Mouse (Mus musculus) midbrain, embryonic 13.5 days (tissue): ENCODE data around the gene Fpr-rs6. TPM values are rescaled to one million over a fixed set of nuclear protein-coding genes. Genes with fewer than 3 reads are reported as not detected.

Source experiments
- ATAC-seq: fragments of 200-750 bp; cut with Nextera tagmentation; 2 replicates; pipeline ENCODE4 v1.8.0; 2017; ENCODE audit warnings: mild to moderate bottlenecking, moderate TSS enrichment, moderate library complexity
- H3K27ac ChIP-seq: fragments of 300-500 bp; sonication (generic); 2 replicates; pipeline ENCODE4 v1.5.1; 2015; ENCODE audit warnings: inconsistent platforms, mild to moderate bottlenecking, moderate library complexity
- H3K27me3 ChIP-seq: fragments of 300-500 bp; sonication (generic); 2 replicates; pipeline ENCODE4 v1.6.1; 2015; ENCODE audit warnings: mild to moderate bottlenecking, inconsistent platforms
- H3K36me3 ChIP-seq: fragments of 300-500 bp; sonication (generic); 2 replicates; pipeline ENCODE4 v1.6.1; 2015; ENCODE audit warnings: mild to moderate bottlenecking, inconsistent platforms
- H3K4me1 ChIP-seq: fragments of 300-500 bp; sonication (generic); replicated peaks from 2 replicates; pipeline ENCODE4 v1.6.1; 2015; ENCODE audit warnings: inconsistent platforms
- H3K4me2 ChIP-seq: fragments of 300-500 bp; sonication (generic); replicated peaks from 2 replicates; pipeline ENCODE4 v1.6.1; 2015; ENCODE audit warnings: moderate library complexity, mild to moderate bottlenecking, inconsistent platforms
- H3K4me3 ChIP-seq: fragments of 300-500 bp; sonication (generic); replicated peaks from 2 replicates; pipeline ENCODE4 v1.5.1; 2015; ENCODE audit warnings: mild to moderate bottlenecking, inconsistent platforms
- H3K9ac ChIP-seq: fragments of 300-500 bp; sonication (generic); replicated peaks from 2 replicates; pipeline ENCODE4 v1.6.1; 2015; ENCODE audit warnings: mild to moderate bottlenecking, inconsistent platforms
- H3K9me3 ChIP-seq: fragments of 300-500 bp; sonication (generic); 2 replicates; pipeline ENCODE4 v1.6.1; 2016; ENCODE audit warnings: mild to moderate bottlenecking, inconsistent platforms
- polyA plus RNA-seq: library from polyadenylated mRNA; unstranded; fragments of >200 nt; fragmentation: Nextera tagmentation; extraction: Ambion mirVana; gene quantifications from 2 replicates; pipeline ENCODE4 v1.2.1, GENCODE M21; 2015

The Fpr-rs6 gene
- polyA plus RNA-seq = not detected in 2 replicates

DNA sequence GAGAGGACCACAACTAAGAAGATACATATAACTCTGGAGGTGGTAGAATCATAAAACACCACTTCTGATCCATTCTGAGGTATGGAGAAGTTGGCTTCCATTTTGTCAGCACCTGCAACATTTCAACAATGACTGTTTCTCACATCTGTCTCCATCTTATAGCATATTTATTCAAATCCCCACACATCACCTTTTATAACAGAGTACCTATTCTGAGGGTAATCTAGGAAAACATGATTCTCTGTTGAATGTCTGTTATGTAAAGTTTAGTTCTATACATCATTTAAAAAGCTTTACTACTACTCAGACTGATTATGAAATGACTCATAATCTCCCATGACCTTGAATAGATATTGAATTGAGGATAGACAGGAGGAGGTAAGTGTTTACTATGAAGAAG is at the start of gene Fpr-rs6:
Gene Fpr-rs6, minus strand, starts transcription at position 101 of the 400 bp plus-strand sequence.
- ATAC-seq = no peak
- H3K36me3 ChIP-seq = no peaks in the 10 kb centered on the region
- H3K4me1 ChIP-seq = no peaks in the 10 kb centered on the region
- H3K9ac ChIP-seq = no peak within 1 kb of the TSS
- H3K9me3 ChIP-seq = peaks cover 4% of the 10 kb centered on the region
- no peak within 1 kb of the TSS for H3K27ac ChIP-seq
- H3K4me3 ChIP-seq = no peak within 1 kb of the TSS
- H3K27me3 ChIP-seq = no peaks in the 10 kb centered on the region
- H3K4me2 ChIP-seq = no peak within 1 kb of the TSS

Other genes starting within 250 kb of the Fpr-rs6 start
- not detected in 2 replicates for gene Vmn2r104, start 134.8 kb downstream of the Fpr-rs6 start, polyA plus RNA-seq
- not detected in 2 replicates for gene Fpr-rs7, start 68.9 kb downstream of the Fpr-rs6 start, polyA plus RNA-seq
- not detected in 2 replicates for gene Vmn2r105, start 52.0 kb upstream of the Fpr-rs6 start, polyA plus RNA-seq
- gene Vmn2r106, start 102.5 kb upstream of the Fpr-rs6 start, polyA plus RNA-seq = not detected in 2 replicates
- not detected in 2 replicates for gene Vmn2r107, start 162.1 kb upstream of the Fpr-rs6 start, polyA plus RNA-seq
- gene Vmn1r224, start 231.0 kb upstream of the Fpr-rs6 start, polyA plus RNA-seq = not detected in 2 replicates